Mouse (Mus musculus): Measurements from ENCODE around the gene 4931422A03Rik. TPM values are rescaled to one million over a fixed set of nuclear protein-coding genes. Genes with fewer than 3 reads are reported as not detected.

4931422A03Rik gene
- polyA plus RNA-seq, 1 experiment from 2014 or later, result 2.1 TPM

DNA sequence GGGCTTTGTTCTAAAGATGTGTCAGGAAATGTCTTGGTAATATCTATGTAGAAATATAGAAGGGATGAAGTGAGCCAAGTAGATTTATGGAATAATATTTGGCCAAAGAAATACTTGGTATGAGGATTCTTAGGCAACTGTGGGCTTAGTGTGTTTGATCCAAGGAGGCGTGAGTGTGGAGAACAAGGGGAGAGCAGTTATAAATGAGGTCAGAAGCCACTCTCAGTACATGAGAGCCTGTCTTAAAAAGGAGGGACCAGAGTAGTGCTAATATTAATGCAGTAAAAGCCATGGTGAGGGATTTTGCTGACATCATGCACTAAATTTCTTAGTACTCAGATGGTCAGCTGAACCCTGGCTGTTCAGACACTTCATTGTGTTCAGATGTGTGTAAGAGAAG, 30.2 kb upstream of the 4931422A03Rik start:
- H3K4me2 ChIP-seq (ENCODE audit: low read depth, low read length), result no peak overlapping the region
- H3K9me3 ChIP-seq (replicated peaks; ENCODE audit: control insufficient read depth, low read length), result no peaks in the 10 kb centered on the region
- H3K9ac ChIP-seq (ENCODE audit: low read length), result no peak overlapping the region
- no peaks in the 10 kb centered on the region for H3K27me3 ChIP-seq (ENCODE audit: control insufficient read depth, insufficient read depth, low read length)
- ATAC-seq (replicated peaks; ENCODE audit: extremely low read depth, insufficient read depth, low FRiP score), result no peak
- WGBS, result 88% methylated on average over 1 of the region's 1 CpGs
- H3K4me3 ChIP-seq (ENCODE audit: low read length), result no peak overlapping the region
- no peaks in the 10 kb centered on the region for H3K4me1 ChIP-seq (ENCODE audit: control insufficient read depth, insufficient read depth, low read length)
- no peak overlapping the region for H3K27ac ChIP-seq (ENCODE audit: low read length)
- peaks cover 35% of the 10 kb centered on the region for H3K36me3 ChIP-seq (ENCODE audit: control insufficient read depth, insufficient read depth)

DNA sequence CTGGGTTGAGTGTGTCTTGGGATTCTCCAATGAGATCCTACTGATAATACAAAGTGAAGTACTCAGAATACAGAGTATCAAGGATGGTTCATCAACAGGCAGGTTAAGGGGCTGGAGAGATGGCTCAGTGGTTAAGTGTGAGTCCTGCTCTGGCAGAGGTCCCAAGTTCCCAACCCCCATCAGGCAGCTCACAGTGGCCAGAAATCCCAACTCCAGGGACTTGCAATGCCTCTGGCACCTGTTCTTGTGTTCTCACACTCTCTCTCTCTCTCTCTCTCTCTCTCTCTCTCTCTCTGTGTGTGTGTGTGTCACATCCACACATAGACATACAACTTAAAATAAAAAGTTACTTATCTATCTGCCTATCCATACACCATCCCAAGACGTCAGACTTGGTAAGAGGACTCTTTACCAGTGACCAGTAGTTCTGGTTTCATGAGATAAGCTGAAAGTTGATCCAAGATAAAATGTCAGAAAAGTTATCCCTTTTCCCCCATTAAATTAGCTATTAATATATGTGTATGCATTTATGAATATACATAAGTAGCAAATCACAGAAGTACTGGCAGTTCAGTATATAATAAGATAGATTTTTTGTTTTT, 16.4 kb upstream of the 4931422A03Rik start:
- Histone ChIP-seq H3K27me3 (ENCODE audit: control insufficient read depth, insufficient read depth, low read length) (no peaks in the 10 kb centered on the region), H3K36me3 (ENCODE audit: control insufficient read depth, insufficient read depth) (peaks cover 23% of the 10 kb centered on the region), H3K9me3 (replicated peaks; ENCODE audit: control insufficient read depth, low read length) (no peaks in the 10 kb centered on the region), H3K4me1 (ENCODE audit: control insufficient read depth, insufficient read depth, low read length) (no peaks in the 10 kb centered on the region; the same call in 1 of the 2 replicates), H3K27ac (ENCODE audit: low read length) (no peak overlapping the region), H3K4me2 (ENCODE audit: low read depth, low read length) (no peak overlapping the region), H3K9ac (ENCODE audit: low read length) (no peak overlapping the region), H3K4me3 (ENCODE audit: low read length) (no peak overlapping the region)
- no peak for ATAC-seq (replicated peaks; ENCODE audit: extremely low read depth, insufficient read depth, low FRiP score)
- 46% methylated on average over 1 of the region's 1 CpGs for WGBS

GRCm38 (mm10) chr2:104043624-104044478, 15.7 kb upstream of the 4931422A03Rik start:
- Histone ChIP-seq H3K4me3 (ENCODE audit: low read length) (no peak overlapping the region), H3K27ac (ENCODE audit: low read length) (no peak overlapping the region), H3K4me1 (ENCODE audit: control insufficient read depth, insufficient read depth, low read length) (no peaks in the 10 kb centered on the region; the same call in 1 of the 2 replicates), H3K9me3 (replicated peaks; ENCODE audit: control insufficient read depth, low read length) (no peaks in the 10 kb centered on the region), H3K27me3 (ENCODE audit: control insufficient read depth, insufficient read depth, low read length) (no peaks in the 10 kb centered on the region), H3K4me2 (ENCODE audit: low read depth, low read length) (no peak overlapping the region), H3K9ac (ENCODE audit: low read length) (no peak overlapping the region), H3K36me3 (ENCODE audit: control insufficient read depth, insufficient read depth) (peaks cover 23% of the 10 kb centered on the region)
- 56% methylated on average over 5 of the region's 5 CpGs for WGBS
- no peak for ATAC-seq (replicated peaks; ENCODE audit: extremely low read depth, insufficient read depth, low FRiP score)

- no peak overlapping the region for H3K4me2 ChIP-seq (ENCODE audit: low read depth, low read length)
- WGBS, result 90% methylated on average over 15 of the region's 15 CpGs
- no peak overlapping the region for H3K27ac ChIP-seq (ENCODE audit: low read length)
- ATAC-seq (replicated peaks; ENCODE audit: extremely low read depth, insufficient read depth, low FRiP score), result no peak
- H3K4me1 ChIP-seq (ENCODE audit: control insufficient read depth, insufficient read depth, low read length), result no peaks in the 10 kb centered on the region; the same call in 1 of the 2 replicates
- no peak overlapping the region for H3K9ac ChIP-seq (ENCODE audit: low read length)
- peaks cover 25% of the 10 kb centered on the region for H3K36me3 ChIP-seq (ENCODE audit: control insufficient read depth, insufficient read depth)
- no peaks in the 10 kb centered on the region for H3K27me3 ChIP-seq (ENCODE audit: control insufficient read depth, insufficient read depth, low read length)
- no peak overlapping the region for H3K4me3 ChIP-seq (ENCODE audit: low read length)
- no peaks in the 10 kb centered on the region for H3K9me3 ChIP-seq (replicated peaks; ENCODE audit: control insufficient read depth, low read length)
These were observed 14.6 kb upstream of the 4931422A03Rik start for GRCm38 (mm10) chr2:104042766-104043165.

DNA sequence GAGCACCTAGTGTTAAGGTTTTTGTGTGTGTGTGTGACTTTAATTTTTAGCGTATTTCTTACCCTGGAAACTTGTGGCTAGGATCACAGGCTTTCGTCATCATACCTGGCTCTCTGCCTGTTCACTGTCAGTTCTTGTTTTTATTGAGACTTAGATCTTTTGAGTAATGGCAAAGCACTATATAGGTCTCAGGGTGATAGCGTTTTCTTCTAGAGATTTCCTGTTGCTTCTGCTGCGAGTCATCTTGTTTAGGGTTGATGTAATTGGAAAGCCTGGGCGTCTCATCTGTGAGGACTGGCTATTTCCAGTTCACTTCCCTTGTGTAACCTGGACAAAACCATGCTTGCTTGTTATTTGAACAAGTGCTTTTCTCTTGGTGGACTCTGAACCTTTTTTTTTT, 13.5 kb upstream of the 4931422A03Rik start:
- no peak for ATAC-seq (replicated peaks; ENCODE audit: extremely low read depth, insufficient read depth, low FRiP score)
- Histone ChIP-seq H3K4me3 (ENCODE audit: low read length) (no peak overlapping the region), H3K4me1 (ENCODE audit: control insufficient read depth, insufficient read depth, low read length) (no peaks in the 10 kb centered on the region; the same call in 1 of the 2 replicates), H3K27ac (ENCODE audit: low read length) (no peak overlapping the region), H3K27me3 (ENCODE audit: control insufficient read depth, insufficient read depth, low read length) (no peaks in the 10 kb centered on the region), H3K4me2 (ENCODE audit: low read depth, low read length) (no peak overlapping the region), H3K9me3 (replicated peaks; ENCODE audit: control insufficient read depth, low read length) (no peaks in the 10 kb centered on the region), H3K9ac (ENCODE audit: low read length) (no peak overlapping the region), H3K36me3 (ENCODE audit: control insufficient read depth, insufficient read depth) (peaks cover 32% of the 10 kb centered on the region)
- WGBS, result 54% methylated on average over 5 of the region's 5 CpGs

DNA sequence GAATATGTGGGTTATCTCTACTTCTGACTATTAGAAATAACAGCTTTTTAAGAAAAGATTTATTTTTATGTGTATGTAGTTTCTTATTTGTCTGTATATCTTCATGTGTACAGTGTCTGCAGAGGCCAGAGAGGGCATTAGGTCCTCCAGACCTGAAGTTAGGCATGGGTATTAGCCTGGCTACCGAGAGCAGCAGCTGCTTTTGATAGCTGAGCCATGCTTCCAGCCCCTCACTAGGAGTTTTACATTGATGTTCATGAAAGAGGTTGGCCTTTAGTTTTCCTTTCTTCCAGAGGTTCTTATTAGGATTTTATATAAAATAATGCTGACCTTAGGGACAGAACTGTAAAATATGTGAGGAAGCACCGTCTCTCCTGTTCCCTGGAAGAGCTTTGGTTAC, 10.1 kb upstream of the 4931422A03Rik start:
- Histone ChIP-seq H3K9ac (ENCODE audit: low read length) (no peak overlapping the region), H3K36me3 (ENCODE audit: control insufficient read depth, insufficient read depth) (peaks cover 36% of the 10 kb centered on the region), H3K4me1 (ENCODE audit: control insufficient read depth, insufficient read depth, low read length) (peaks cover 2% of the 10 kb centered on the region; the same call in 1 of the 2 replicates), H3K4me2 (ENCODE audit: low read depth, low read length) (no peak overlapping the region), H3K4me3 (ENCODE audit: low read length) (no peak overlapping the region), H3K27me3 (ENCODE audit: control insufficient read depth, insufficient read depth, low read length) (no peaks in the 10 kb centered on the region), H3K9me3 (replicated peaks; ENCODE audit: control insufficient read depth, low read length) (no peaks in the 10 kb centered on the region), H3K27ac (ENCODE audit: low read length) (no peak overlapping the region)
- WGBS, result 72% methylated on average over 2 of the region's 2 CpGs
- no peak for ATAC-seq (replicated peaks; ENCODE audit: extremely low read depth, insufficient read depth, low FRiP score)

DNA sequence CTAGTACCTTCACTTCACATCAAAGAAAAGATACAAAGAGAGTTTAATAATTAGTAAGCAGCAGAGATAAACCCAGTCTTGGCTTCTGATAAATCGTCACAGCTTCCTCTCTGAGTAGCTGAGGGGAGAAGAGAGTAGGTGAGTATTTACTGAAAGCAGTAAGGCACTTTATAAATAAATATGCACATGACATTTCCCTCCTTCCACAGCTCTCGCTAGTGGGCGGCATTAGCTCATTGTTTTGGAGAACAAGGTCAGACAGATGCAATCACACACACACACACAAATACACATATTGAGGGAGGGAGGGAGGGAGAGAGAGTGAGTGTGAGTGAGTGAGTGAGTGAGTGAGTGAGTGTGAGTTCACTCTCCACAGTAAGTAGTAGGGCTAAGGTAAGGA, 8.2 kb upstream of the 4931422A03Rik start:
- no peak for ATAC-seq (replicated peaks; ENCODE audit: extremely low read depth, insufficient read depth, low FRiP score)

DNA sequence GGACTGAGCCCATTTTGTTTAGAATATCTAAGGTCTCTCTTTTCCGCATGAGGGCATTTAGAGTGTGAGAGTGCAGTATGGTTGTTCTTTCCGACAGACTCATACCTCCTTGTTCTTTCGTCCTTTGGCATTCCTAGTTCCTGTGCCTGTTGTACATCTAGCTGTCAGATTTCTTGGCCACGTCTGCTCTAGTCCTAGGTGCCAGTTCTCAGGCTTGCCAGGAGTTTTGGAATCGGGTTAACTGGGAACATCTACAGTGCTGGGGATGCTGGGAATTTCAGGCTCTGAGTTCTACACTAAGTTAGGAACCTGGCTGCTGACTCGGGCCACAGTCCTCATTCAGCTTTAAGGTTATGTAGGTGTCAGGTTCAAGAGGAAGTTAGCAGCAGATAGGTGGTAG, 7.4 kb upstream of the 4931422A03Rik start:
- Histone ChIP-seq H3K4me2 (ENCODE audit: low read depth, low read length) (no peak overlapping the region), H3K4me1 (ENCODE audit: control insufficient read depth, insufficient read depth, low read length) (peaks cover 2% of the 10 kb centered on the region; the same call in 1 of the 2 replicates), H3K27me3 (ENCODE audit: control insufficient read depth, insufficient read depth, low read length) (no peaks in the 10 kb centered on the region), H3K27ac (ENCODE audit: low read length) (no peak overlapping the region), H3K9ac (ENCODE audit: low read length) (no peak overlapping the region), H3K36me3 (ENCODE audit: control insufficient read depth, insufficient read depth) (peaks cover 30% of the 10 kb centered on the region), H3K9me3 (replicated peaks; ENCODE audit: control insufficient read depth, low read length) (no peaks in the 10 kb centered on the region), H3K4me3 (ENCODE audit: low read length) (no peak overlapping the region)
- ATAC-seq (replicated peaks; ENCODE audit: extremely low read depth, insufficient read depth, low FRiP score), result no peak
- 59% methylated on average over 6 of the region's 6 CpGs for WGBS

More for the DNA sequence above, 8.2 kb upstream of the 4931422A03Rik start:
- Histone ChIP-seq H3K27ac (ENCODE audit: low read length) (no peak overlapping the region), H3K9ac (ENCODE audit: low read length) (no peak overlapping the region), H3K4me3 (ENCODE audit: low read length) (no peak overlapping the region), H3K36me3 (ENCODE audit: control insufficient read depth, insufficient read depth) (peaks cover 34% of the 10 kb centered on the region), H3K4me2 (ENCODE audit: low read depth, low read length) (no peak overlapping the region), H3K9me3 (replicated peaks; ENCODE audit: control insufficient read depth, low read length) (no peaks in the 10 kb centered on the region), H3K4me1 (ENCODE audit: control insufficient read depth, insufficient read depth, low read length) (peaks cover 2% of the 10 kb centered on the region; the same call in 1 of the 2 replicates), H3K27me3 (ENCODE audit: control insufficient read depth, insufficient read depth, low read length) (no peaks in the 10 kb centered on the region)
- 61% methylated on average over 3 of the region's 3 CpGs for WGBS

DNA sequence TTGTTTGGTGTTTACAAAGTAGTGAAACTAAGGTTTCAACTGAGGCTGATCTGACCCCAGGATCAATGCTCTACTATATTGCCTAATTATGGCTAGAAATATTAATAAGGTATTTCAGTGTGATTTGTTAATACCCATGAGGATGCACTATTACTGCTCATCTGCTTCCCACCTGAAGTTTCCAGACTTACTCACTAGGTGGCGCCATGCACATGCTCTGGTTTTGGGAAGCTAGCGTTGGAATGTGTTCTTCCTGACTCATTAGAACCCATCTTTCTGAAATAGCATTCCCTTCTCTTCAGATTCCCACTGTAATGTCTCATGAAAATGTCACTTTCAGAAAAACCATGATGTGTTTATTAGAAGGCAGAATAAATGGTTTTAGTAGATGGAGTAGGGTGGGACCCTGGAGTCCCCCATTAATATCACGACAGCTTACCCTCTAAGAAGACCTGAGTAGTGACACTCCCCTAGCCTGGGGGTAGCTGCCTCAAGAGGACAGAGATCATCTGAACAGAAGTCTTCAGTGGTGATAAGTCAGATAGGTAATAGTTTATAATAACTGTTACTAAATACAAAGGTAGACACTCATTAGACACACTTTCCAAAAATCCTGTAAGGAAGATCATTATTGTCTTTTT, 6.8 kb upstream of the 4931422A03Rik start:
- Histone ChIP-seq H3K27me3 (ENCODE audit: control insufficient read depth, insufficient read depth, low read length) (no peaks in the 10 kb centered on the region), H3K4me2 (ENCODE audit: low read depth, low read length) (no peak overlapping the region), H3K4me3 (ENCODE audit: low read length) (no peak overlapping the region), H3K9ac (ENCODE audit: low read length) (no peak overlapping the region), H3K27ac (ENCODE audit: low read length) (no peak overlapping the region), H3K36me3 (ENCODE audit: control insufficient read depth, insufficient read depth) (peaks cover 26% of the 10 kb centered on the region), H3K9me3 (replicated peaks; ENCODE audit: control insufficient read depth, low read length) (no peaks in the 10 kb centered on the region), H3K4me1 (ENCODE audit: control insufficient read depth, insufficient read depth, low read length) (peaks cover 2% of the 10 kb centered on the region)
- 32% methylated on average over 3 of the region's 3 CpGs for WGBS
- ATAC-seq (replicated peaks; ENCODE audit: extremely low read depth, insufficient read depth, low FRiP score), result no peak
